Mouse (Mus musculus): ENCODE results near the gene C1ra. TPM values are rescaled to one million over a fixed set of nuclear protein-coding genes. Genes with fewer than 3 reads are reported as not detected.
"Not testable (repeated sequence)": the region's sequence is repeated elsewhere in the genome, so short reads cannot be mapped to it uniquely, and the experiment has no call there.

C1ra gene
- polyA plus RNA-seq, 1 experiment from 2014 or later = 0.08 TPM

DNA sequence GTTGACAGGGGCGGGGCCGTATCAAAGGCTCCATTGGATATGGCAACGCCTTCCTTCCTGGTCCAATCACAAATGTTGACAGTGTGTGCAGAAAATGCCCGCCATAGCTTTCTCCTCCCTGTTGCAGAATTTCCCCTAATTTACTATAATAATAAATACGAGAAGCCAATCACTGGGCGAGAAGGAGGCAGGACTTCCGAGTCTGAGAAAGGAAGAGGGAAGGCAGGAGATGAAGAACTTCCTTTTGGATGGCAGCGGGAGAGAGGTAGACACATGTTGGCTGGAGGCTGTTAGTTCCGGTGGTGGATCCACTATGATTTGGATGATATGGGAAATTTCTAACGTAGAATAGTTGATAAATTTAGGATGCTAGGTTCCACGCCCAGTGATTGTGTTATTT, 37.6 kb upstream of the C1ra start:
- DNase-seq (ENCODE audit: low spot score) (no peak), ATAC-seq (replicated peaks; ENCODE audit: low FRiP score) (no peak)
- Histone ChIP-seq H3K4me3 (ENCODE audit: low read depth, low read length) (no peak overlapping the region), H3K4me1 (replicated peaks; ENCODE audit: control insufficient read depth, insufficient read depth, low read length) (no peaks in the 10 kb centered on the region), H3K27ac (ENCODE audit: low read depth, low read length) (no peak overlapping the region), H3K36me3 (ENCODE audit: control insufficient read depth, insufficient read depth, low read length) (no peaks in the 10 kb centered on the region), H3K9me3 (ENCODE audit: control insufficient read depth, low read length) (no peaks in the 10 kb centered on the region), H3K27me3 (ENCODE audit: control insufficient read depth, insufficient read depth, low read length) (no peaks in the 10 kb centered on the region), H3K4me2 (ENCODE audit: low read depth, low read length, severe bottlenecking) (no peak overlapping the region), H3K9ac (ENCODE audit: low read length) (no peak overlapping the region)
- WGBS = 86% methylated on average over 11 of the region's 11 CpGs

GRCm38 (mm10) chr6:124475335-124476075, 36.7 kb upstream of the C1ra start:
- H3K9me3 ChIP-seq (ENCODE audit: control insufficient read depth, low read length); H3K27me3 ChIP-seq (ENCODE audit: control insufficient read depth, insufficient read depth, low read length); DNase-seq (ENCODE audit: low spot score); H3K36me3 ChIP-seq (ENCODE audit: control insufficient read depth, insufficient read depth, low read length); H3K4me1 ChIP-seq (replicated peaks; ENCODE audit: control insufficient read depth, insufficient read depth, low read length); ATAC-seq (replicated peaks; ENCODE audit: low FRiP score); H3K9ac ChIP-seq (ENCODE audit: low read length); H3K27ac ChIP-seq (ENCODE audit: low read depth, low read length); H3K4me2 ChIP-seq (ENCODE audit: low read depth, low read length, severe bottlenecking); H3K4me3 ChIP-seq (ENCODE audit: low read depth, low read length): not testable (repeated sequence)
- 88% methylated on average over 8 of the region's 11 CpGs for WGBS

DNA sequence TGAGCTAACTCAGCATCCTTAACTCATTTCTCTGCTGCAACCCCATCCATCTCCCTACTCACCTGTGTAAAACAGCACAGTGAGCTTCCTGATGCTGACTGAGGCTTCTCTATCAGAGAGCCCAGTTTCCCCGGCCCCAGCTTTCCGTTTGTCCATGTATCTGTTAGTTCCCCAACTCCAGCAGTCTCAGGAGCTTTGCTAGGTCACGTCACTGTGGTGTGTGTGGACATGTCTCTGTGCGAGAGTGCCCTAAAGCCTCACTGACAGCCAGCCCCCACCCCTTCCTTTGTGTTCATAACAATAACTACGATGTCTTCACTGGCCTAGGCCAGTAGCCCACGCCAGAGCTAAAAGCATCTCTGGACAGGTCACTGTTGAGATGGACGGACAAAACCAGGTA, 36.0 kb upstream of the C1ra start:
- no peak for DNase-seq (ENCODE audit: low spot score)
- ATAC-seq (replicated peaks; ENCODE audit: low FRiP score) = no peak
- no peaks in the 10 kb centered on the region for H3K36me3 ChIP-seq (ENCODE audit: control insufficient read depth, insufficient read depth, low read length)
- WGBS = 72% methylated on average over 7 of the region's 7 CpGs
- no peaks in the 10 kb centered on the region for H3K9me3 ChIP-seq (ENCODE audit: control insufficient read depth, low read length)
- no peaks in the 10 kb centered on the region for H3K4me1 ChIP-seq (replicated peaks; ENCODE audit: control insufficient read depth, insufficient read depth, low read length)
- no peaks in the 10 kb centered on the region for H3K27me3 ChIP-seq (ENCODE audit: control insufficient read depth, insufficient read depth, low read length)
- no peak overlapping the region for H3K4me3 ChIP-seq (ENCODE audit: low read depth, low read length)
- H3K4me2 ChIP-seq (ENCODE audit: low read depth, low read length, severe bottlenecking) = no peak overlapping the region
- no peak overlapping the region for H3K27ac ChIP-seq (ENCODE audit: low read depth, low read length)
- no peak overlapping the region for H3K9ac ChIP-seq (ENCODE audit: low read length)

- no peak overlapping the region for H3K27ac ChIP-seq (ENCODE audit: low read depth, low read length)
- no peaks in the 10 kb centered on the region for H3K9me3 ChIP-seq (ENCODE audit: control insufficient read depth, low read length)
- H3K4me1 ChIP-seq (replicated peaks; ENCODE audit: control insufficient read depth, insufficient read depth, low read length) = no peaks in the 10 kb centered on the region
- no peak overlapping the region for H3K4me2 ChIP-seq (ENCODE audit: low read depth, low read length, severe bottlenecking)
- H3K27me3 ChIP-seq (ENCODE audit: control insufficient read depth, insufficient read depth, low read length) = no peaks in the 10 kb centered on the region
- H3K4me3 ChIP-seq (ENCODE audit: low read depth, low read length) = no peak overlapping the region
- no peak overlapping the region for H3K9ac ChIP-seq (ENCODE audit: low read length)
- DNase-seq (ENCODE audit: low spot score) = no peak
- WGBS = 89% methylated on average over 11 of the region's 11 CpGs
- H3K36me3 ChIP-seq (ENCODE audit: control insufficient read depth, insufficient read depth, low read length) = no peaks in the 10 kb centered on the region
- ATAC-seq (replicated peaks; ENCODE audit: low FRiP score) = no peak
Measured at GRCm38 (mm10) chr6:124476796-124477195, 35.4 kb upstream of the C1ra start.

GRCm38 (mm10) chr6:124477221-124477655, 35.0 kb upstream of the C1ra start:
- H3K4me2 ChIP-seq (ENCODE audit: low read depth, low read length, severe bottlenecking) = no peak overlapping the region
- no peak for DNase-seq (ENCODE audit: low spot score)
- no peaks in the 10 kb centered on the region for H3K9me3 ChIP-seq (ENCODE audit: control insufficient read depth, low read length)
- H3K36me3 ChIP-seq (ENCODE audit: control insufficient read depth, insufficient read depth, low read length) = no peaks in the 10 kb centered on the region
- H3K4me3 ChIP-seq (ENCODE audit: low read depth, low read length) = no peak overlapping the region
- no peak overlapping the region for H3K27ac ChIP-seq (ENCODE audit: low read depth, low read length)
- ATAC-seq (replicated peaks; ENCODE audit: low FRiP score) = no peak
- H3K4me1 ChIP-seq (replicated peaks; ENCODE audit: control insufficient read depth, insufficient read depth, low read length) = no peaks in the 10 kb centered on the region
- no peak overlapping the region for H3K9ac ChIP-seq (ENCODE audit: low read length)
- H3K27me3 ChIP-seq (ENCODE audit: control insufficient read depth, insufficient read depth, low read length) = no peaks in the 10 kb centered on the region
- 75% methylated on average over 5 of the region's 5 CpGs for WGBS

DNA sequence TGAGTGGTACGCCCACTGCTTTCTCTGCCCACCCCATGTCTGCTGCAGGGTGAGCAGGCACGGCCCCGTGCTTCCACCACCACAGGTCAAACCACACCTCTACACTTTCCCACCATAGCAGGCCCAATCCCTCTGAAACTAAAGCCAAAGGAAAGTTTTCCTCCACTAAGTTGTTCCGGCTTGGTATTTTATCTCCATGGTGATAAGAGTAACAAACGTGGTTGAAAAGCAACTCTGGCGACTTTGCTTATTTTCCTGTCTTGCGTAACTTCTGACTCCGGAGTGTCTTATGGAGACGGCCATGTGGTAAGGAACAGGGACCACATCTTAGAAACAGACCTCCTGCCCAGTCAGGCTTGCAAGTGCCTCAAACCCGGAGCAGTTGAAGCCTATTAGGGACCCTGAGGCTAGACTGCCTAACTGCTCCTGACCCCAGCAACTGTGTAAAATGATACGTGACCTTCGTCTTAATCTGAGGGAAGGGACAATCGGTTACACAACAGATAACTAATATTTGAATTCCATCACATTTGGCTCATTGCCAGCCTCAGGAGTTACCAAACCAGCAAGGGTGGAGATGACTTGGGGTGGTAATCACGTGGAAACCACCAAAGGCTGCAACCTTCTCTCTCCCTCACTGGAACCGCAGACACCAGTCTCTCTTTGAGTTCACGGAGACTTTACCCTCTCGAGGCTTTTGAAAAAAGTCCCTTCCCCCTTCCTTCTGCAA, 34.1 kb upstream of the C1ra start:
- ATAC-seq (replicated peaks; ENCODE audit: low FRiP score) = no peak
- WGBS = 81% methylated on average over 17 of the region's 17 CpGs
- Histone ChIP-seq H3K4me1 (replicated peaks; ENCODE audit: control insufficient read depth, insufficient read depth, low read length) (no peaks in the 10 kb centered on the region), H3K4me2 (ENCODE audit: low read depth, low read length, severe bottlenecking) (no peak overlapping the region), H3K36me3 (ENCODE audit: control insufficient read depth, insufficient read depth, low read length) (no peaks in the 10 kb centered on the region), H3K9ac (ENCODE audit: low read length) (no peak overlapping the region), H3K9me3 (ENCODE audit: control insufficient read depth, low read length) (no peaks in the 10 kb centered on the region), H3K4me3 (ENCODE audit: low read depth, low read length) (no peak overlapping the region), H3K27ac (ENCODE audit: low read depth, low read length) (no peak overlapping the region), H3K27me3 (ENCODE audit: control insufficient read depth, insufficient read depth, low read length) (no peaks in the 10 kb centered on the region)
- no peak for DNase-seq (ENCODE audit: low spot score)

DNA sequence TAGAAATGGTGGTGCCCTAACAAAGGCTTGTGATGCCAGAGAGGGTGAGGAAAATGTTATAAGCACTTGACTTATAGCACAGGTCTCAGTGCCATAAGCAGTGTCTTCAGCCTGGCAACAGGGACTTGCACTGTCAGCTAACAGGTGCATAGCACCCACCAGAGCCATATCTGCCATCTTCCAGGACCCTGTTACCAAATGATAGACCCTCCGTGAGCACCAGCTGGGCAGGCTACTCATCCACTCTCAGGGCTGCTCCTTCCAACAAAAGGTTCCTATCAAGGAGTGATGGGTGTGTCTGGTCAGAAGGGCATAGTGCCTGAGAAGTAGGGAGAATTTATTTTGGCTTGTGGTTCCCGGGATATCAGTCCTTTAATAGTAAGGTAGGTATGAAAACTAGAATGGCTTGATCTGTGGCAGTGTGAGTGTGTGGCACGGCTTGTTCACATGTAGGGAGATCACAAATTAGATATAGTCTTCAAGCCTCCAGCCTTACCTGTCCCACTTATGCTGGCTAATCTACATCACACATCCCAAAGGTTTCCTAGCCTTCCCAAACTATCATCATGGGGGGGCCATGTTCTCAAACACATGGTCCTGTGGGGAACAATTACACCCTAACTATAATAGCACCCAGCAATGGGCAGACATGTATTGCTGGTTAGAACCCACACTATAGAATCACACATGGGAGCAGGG, 33.2 kb upstream of the C1ra start:
- no peak overlapping the region for H3K27ac ChIP-seq (ENCODE audit: low read depth, low read length)
- H3K4me1 ChIP-seq (replicated peaks; ENCODE audit: control insufficient read depth, insufficient read depth, low read length) = no peaks in the 10 kb centered on the region
- WGBS = 86% methylated on average over 3 of the region's 3 CpGs
- no peaks in the 10 kb centered on the region for H3K27me3 ChIP-seq (ENCODE audit: control insufficient read depth, insufficient read depth, low read length)
- H3K9me3 ChIP-seq (ENCODE audit: control insufficient read depth, low read length) = no peaks in the 10 kb centered on the region
- H3K4me3 ChIP-seq (ENCODE audit: low read depth, low read length) = no peak overlapping the region
- H3K9ac ChIP-seq (ENCODE audit: low read length) = no peak overlapping the region
- H3K36me3 ChIP-seq (ENCODE audit: control insufficient read depth, insufficient read depth, low read length) = no peaks in the 10 kb centered on the region
- ATAC-seq (replicated peaks; ENCODE audit: low FRiP score) (no peak), DNase-seq (ENCODE audit: low spot score) (no peak)
- H3K4me2 ChIP-seq (ENCODE audit: low read depth, low read length, severe bottlenecking) = no peak overlapping the region

- Histone ChIP-seq H3K36me3 (ENCODE audit: control insufficient read depth, insufficient read depth, low read length) (no peaks in the 10 kb centered on the region), H3K9me3 (ENCODE audit: control insufficient read depth, low read length) (no peaks in the 10 kb centered on the region), H3K27ac (ENCODE audit: low read depth, low read length) (no peak overlapping the region), H3K27me3 (ENCODE audit: control insufficient read depth, insufficient read depth, low read length) (no peaks in the 10 kb centered on the region), H3K4me1 (replicated peaks; ENCODE audit: control insufficient read depth, insufficient read depth, low read length) (no peaks in the 10 kb centered on the region), H3K4me3 (ENCODE audit: low read depth, low read length) (no peak overlapping the region), H3K9ac (ENCODE audit: low read length) (no peak overlapping the region), H3K4me2 (ENCODE audit: low read depth, low read length, severe bottlenecking) (no peak overlapping the region)
- DNase-seq (ENCODE audit: low spot score) (no peak), ATAC-seq (replicated peaks; ENCODE audit: low FRiP score) (no peak)
- 93% methylated on average over 3 of the region's 3 CpGs for WGBS
Measured at GRCm38 (mm10) chr6:124479573-124479930, 32.7 kb upstream of the C1ra start.
